Comparison of ENCODE assay signal across 16 mouse cellular contexts in genomic region chr5:100648546-100648945, GRCm38 (mm10). TPM values are rescaled to one million over a fixed set of nuclear protein-coding genes. Genes with fewer than 3 reads are reported as not detected.
DNase-seq lines count a peak whose midpoint lies in the region; ATAC-seq lines count a peak whose summit lies in the region.
"Had no signal": no experiment of that assay in that cellular context is flagged by ENCODE, and none has a peak within 500 bp of the region (broad histone marks: within the 10 kb centered on the region; RNA-seq: fewer than 3 reads in every experiment).

No protein-coding gene starts in this region.

- ATAC-seq in heart, embryonic 11.5 days (replicated peaks; ENCODE audit: insufficient number of reproducible peaks, low FRiP score, low TSS enrichment) = no peak
- no peak for ATAC-seq in megakaryocyte, adult 5-6 weeks (ENCODE audit: poor library complexity, severe bottlenecking)
- ATAC-seq in megakaryocyte-erythroid progenitor cell, adult 5-6 weeks (replicated peaks; ENCODE audit: low FRiP score, low TSS enrichment, poor library complexity, severe bottlenecking) = peak; percentile 22; the same call in 1 of the 2 replicates
- no peak for ATAC-seq in activated CD4-positive, CD25-positive, alpha-beta regulatory T cell, adult 4 months
- ATAC-seq: forebrain, embryonic 15.5 days; hindbrain, postnatal 0 days had no signal

- H3K27me3 ChIP-seq in heart, embryonic 11.5 days (ENCODE audit: control insufficient read depth, insufficient read depth, low read length) = peaks cover 4% of the 10 kb centered on the region; the same call in 1 of the 2 replicates
- peaks cover 4% of the 10 kb centered on the region for H3K27me3 ChIP-seq in megakaryocyte, embryonic 14.5 days (replicated peaks)
- H3K27me3 ChIP-seq: embryonic facial prominence, embryonic 15.5 days; forebrain, embryonic 15.5 days; lung, embryonic 15.5 days had no signal

- H3K9ac ChIP-seq in heart, embryonic 11.5 days (ENCODE audit: low read depth, low read length) = no peak overlapping the region
- H3K9ac ChIP-seq: embryonic facial prominence, embryonic 15.5 days; forebrain, embryonic 15.5 days; lung, embryonic 15.5 days had no signal

- H3K4me3 ChIP-seq in heart, embryonic 11.5 days (ENCODE audit: low read depth, low read length) = peak overlapping the region; percentile 12; the same call in 1 of the 2 replicates
- H3K4me3 ChIP-seq in megakaryocyte, embryonic 14.5 days (replicated peaks) = peak overlapping the region; percentile 69
- H3K4me3 ChIP-seq: embryonic facial prominence, embryonic 15.5 days; forebrain, embryonic 15.5 days; lung, embryonic 15.5 days; myocyte had no signal

- whole genome bisulfite sequencing in heart, embryonic 11.5 days (ENCODE audit: insufficient replicate concordance) = 10% methylated on average over 6 of the region's 6 CpGs

- no peaks in the 10 kb centered on the region for H3K9me3 ChIP-seq in heart, embryonic 11.5 days (replicated peaks; ENCODE audit: control insufficient read depth, low read length)
- peaks cover 6% of the 10 kb centered on the region for H3K9me3 ChIP-seq in megakaryocyte, embryonic 14.5 days
- H3K9me3 ChIP-seq: embryonic facial prominence, embryonic 15.5 days; forebrain, embryonic 15.5 days; lung, embryonic 15.5 days had no signal

- intact Hi-C loops in heart, postnatal 10 days (cut with DNase I) = no loop called here

- H3K27ac ChIP-seq in heart, embryonic 11.5 days (ENCODE audit: low read depth, low read length) = no peak overlapping the region
- H3K27ac ChIP-seq: embryonic facial prominence, embryonic 15.5 days; forebrain, embryonic 15.5 days; hindbrain, postnatal 0 days; lung, embryonic 15.5 days had no signal

- H3K36me3 ChIP-seq in heart, embryonic 11.5 days (ENCODE audit: control insufficient read depth, insufficient read depth, low read length) = no peaks in the 10 kb centered on the region
- peaks cover 7% of the 10 kb centered on the region for H3K36me3 ChIP-seq in megakaryocyte, embryonic 14.5 days (replicated peaks; ENCODE audit: low read length)
- H3K36me3 ChIP-seq: embryonic facial prominence, embryonic 15.5 days; forebrain, embryonic 15.5 days; lung, embryonic 15.5 days had no signal

- no peak for DNase-seq in heart, postnatal 10 days
- DNase-seq in liver = peak; percentile 55
- no peak for DNase-seq in lung, postnatal 4 days
- DNase-seq: cerebellum, adult 2 months; kidney, adult 9 months; retina, postnatal 1 day had no signal

- peaks cover 15% of the 10 kb centered on the region for H3K4me1 ChIP-seq in heart, embryonic 11.5 days (ENCODE audit: control insufficient read depth, insufficient read depth, low read length)
- H3K4me1 ChIP-seq in megakaryocyte, embryonic 14.5 days = peaks cover 62% of the 10 kb centered on the region
- H3K4me1 ChIP-seq: embryonic facial prominence, embryonic 15.5 days; forebrain, embryonic 15.5 days had no signal

- H3K4me2 ChIP-seq in heart, embryonic 11.5 days = peak overlapping the region; percentile 56
- H3K4me2 ChIP-seq: embryonic facial prominence, embryonic 15.5 days; forebrain, embryonic 15.5 days; lung, embryonic 15.5 days had no signal

RNA-seq across cellular contexts. Expression of gene Coq2, which starts 26.4 kb away (rescaled TPM):
- polyA plus RNA-seq in heart, embryonic 11.5 days (2014; fragmentation: Nextera tagmentation; extraction: Ambion mirVana) = 64.3 and 70.8 TPM in 2 replicates
- total RNA-seq in heart, postnatal 10 days (2021) = 10 to 100 TPM; 61.8 to 62.4 TPM
- 34.3 and 77.6 TPM in 2 replicates for polyA plus RNA-seq in megakaryocyte, embryonic 14.5 days (2012; ENCODE audit: insufficient read depth, low replicate concordance)
- total RNA-seq in megakaryocyte, adult 5-6 weeks (2015) = 20.9 and 21.0 TPM in 2 replicates
- total RNA-seq in megakaryocyte, adult 5-6 weeks (2017) = 20.1 and 22.5 TPM in 2 replicates
- 50.6 and 67.3 TPM in 2 replicates for total RNA-seq in megakaryocyte-erythroid progenitor cell, adult 5-6 weeks (2014; fragmentation: Nextera tagmentation)
- total RNA-seq in megakaryocyte-erythroid progenitor cell, adult 5-6 weeks (2017) = 40.1 and 56.6 TPM in 2 replicates
- polyA plus RNA-seq in activated CD4-positive, CD25-positive, alpha-beta regulatory T cell, adult 4 months (2017; shearing (Covaris generic)) = 1 to 10 TPM; 8.2 to 9.2 TPM
